Mouse (Mus musculus): ENCODE results near the gene Bhlha9.
A peak's percentile ranks its signal among the peaks of the same experiment; 100 is the strongest.
"Not testable (repeated sequence)": the region's sequence is repeated elsewhere in the genome, so short reads cannot be mapped to it uniquely, and the experiment has no call there.

Gene Bhlha9

GRCm38 (mm10) chr11:76666002-76666649 is 6.1 kb upstream of the Bhlha9 start:
- DNase-seq, result peak; percentile 55 to 64

- DNase-seq, result no peak
Measured at GRCm38 (mm10) chr11:76667807-76668206, 4.5 kb upstream of the Bhlha9 start.

GRCm38 (mm10) chr11:76672561-76673384 is 503 bp downstream of the Bhlha9 start:
- peak; percentile 53 to 70 for DNase-seq

- peak; percentile 26 to 27 for DNase-seq
Measured at GRCm38 (mm10) chr11:76674199-76674598, 1.9 kb downstream of the Bhlha9 start.

GRCm38 (mm10) chr11:76674704-76675103 is 2.4 kb downstream of the Bhlha9 start:
- DNase-seq, result peak; percentile 24 to 28

GRCm38 (mm10) chr11:76679508-76679907 is 7.2 kb downstream of the Bhlha9 start, which contains the start of gene Trarg1:
Gene Trarg1 (plus strand): TSS chr11:76679808.
- DNase-seq, result not testable (repeated sequence)

GRCm38 (mm10) chr11:76685604-76686003 is 13.3 kb downstream of the Bhlha9 start:
- no peak for DNase-seq

- DNase-seq, result no peak
Measured at GRCm38 (mm10) chr11:76692096-76692495, 19.8 kb downstream of the Bhlha9 start.

- peak in 1 of 2 experiments; percentile 29 for DNase-seq
Measured at GRCm38 (mm10) chr11:76695810-76696209, 23.5 kb downstream of the Bhlha9 start.

GRCm38 (mm10) chr11:76699626-76700025 is 27.4 kb downstream of the Bhlha9 start:
- no peak for DNase-seq

- no peak for DNase-seq
Measured at GRCm38 (mm10) chr11:76707656-76708055, 35.4 kb downstream of the Bhlha9 start.

- no peak for DNase-seq
Measured at GRCm38 (mm10) chr11:76708066-76708465, 35.8 kb downstream of the Bhlha9 start.

GRCm38 (mm10) chr11:76708881-76709280 is 36.6 kb downstream of the Bhlha9 start:
- DNase-seq, result no peak

- no peak for DNase-seq
Measured at GRCm38 (mm10) chr11:76709625-76710452, 37.6 kb downstream of the Bhlha9 start.

GRCm38 (mm10) chr11:76717000-76717399 is 44.7 kb downstream of the Bhlha9 start:
- DNase-seq, result no peak
